8 mouse cellular contexts compared by ENCODE assay signal in the genomic region with DNA sequence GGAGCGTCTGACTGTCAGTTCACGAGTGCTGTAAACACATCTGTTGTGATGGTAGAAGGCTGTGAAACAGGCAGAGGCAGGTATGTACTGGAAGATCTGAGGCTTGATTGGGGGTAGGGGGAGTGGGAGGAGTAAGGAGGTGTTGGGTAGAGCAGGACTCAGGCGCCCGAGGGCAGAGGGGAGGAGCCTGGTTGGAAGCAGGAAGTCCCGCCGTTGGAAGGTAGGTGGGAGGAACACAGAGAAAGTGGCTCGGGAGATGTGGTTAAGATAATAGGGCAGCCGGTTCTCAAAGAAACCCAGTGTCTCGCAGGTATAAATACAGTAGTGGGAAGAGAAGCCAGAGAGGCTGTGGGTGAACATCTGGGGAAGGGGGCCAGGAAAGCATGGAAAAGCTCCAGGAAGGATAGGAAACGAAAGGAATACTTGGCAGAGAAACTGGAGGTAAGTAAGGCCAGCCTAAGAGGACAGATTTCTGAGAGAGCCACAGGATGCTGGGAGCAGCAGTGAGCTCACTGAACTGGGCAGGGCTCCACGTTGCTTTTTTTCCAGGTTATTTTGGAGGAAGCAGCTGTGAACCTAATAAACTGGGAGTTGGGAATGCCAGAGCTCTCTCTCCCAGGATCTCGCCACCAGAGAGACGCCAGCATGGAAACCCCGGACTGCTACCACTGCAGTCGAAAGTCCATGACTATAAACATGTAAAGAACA. TPM values are rescaled to one million over a fixed set of nuclear protein-coding genes. Genes with fewer than 3 reads are reported as not detected.
DNase-seq lines count a peak whose midpoint lies in the region; ATAC-seq and TF ChIP-seq lines count a peak whose summit lies in the region.

No protein-coding gene starts in this region.

- DNase-seq in CD8-positive naive resting alpha-beta T cell, adult 2 months (ENCODE audit: low read depth in 2 of 2, low spot score in 2 of 2) = peak; percentile 38 to 55
- DNase-seq in adrenal gland, postnatal 36 days = peak; percentile 21 to 44
- DNase-seq in forebrain, postnatal 0 days = no peak
- DNase-seq in hindbrain, embryonic 11.5 days (ENCODE audit: low spot score) = peak; percentile 14
- DNase-seq in limb, embryonic 14.5 days (ENCODE audit: low spot score) = peak; percentile 76
- peak; percentile 30 to 50 for DNase-seq in urinary bladder, postnatal 36 days (ENCODE audit: low spot score in 2 of 2)
- DNase-seq in layer of hippocampus, adult 18-20 months (ENCODE audit: low spot score in 2 of 2) = no peak

- H3K9ac ChIP-seq in forebrain, postnatal 0 days = no peak overlapping the region
- no peak overlapping the region for H3K9ac ChIP-seq in hindbrain, embryonic 11.5 days (ENCODE audit: low read depth, low read length)
- H3K9ac ChIP-seq in limb, embryonic 14.5 days (ENCODE audit: low read depth, low read length, severe bottlenecking) = peak overlapping the region; percentile 8; the same call in 1 of the 2 replicates
- no peak overlapping the region for H3K9ac ChIP-seq in midbrain, embryonic 15.5 days

- 0 out of 2 replicates have a peak overlapping the region, but pooled peaks have one; percentile 10 for H3K4me2 ChIP-seq in forebrain, postnatal 0 days (ENCODE audit: low read depth)
- H3K4me2 ChIP-seq in hindbrain, embryonic 11.5 days (replicated peaks; ENCODE audit: low read depth, low read length) = no peak overlapping the region
- H3K4me2 ChIP-seq in limb, embryonic 14.5 days (replicated peaks; ENCODE audit: low read depth, low read length, severe bottlenecking) = peak overlapping the region; percentile 48
- H3K4me2 ChIP-seq in midbrain, embryonic 15.5 days = peak overlapping the region; percentile 14

- H3K4me3 ChIP-seq in forebrain, postnatal 0 days (ENCODE audit: low read depth, low read length) = no peak overlapping the region
- H3K4me3 ChIP-seq in hindbrain, embryonic 11.5 days (ENCODE audit: low read depth, low read length) = no peak overlapping the region
- H3K4me3 ChIP-seq in limb, embryonic 14.5 days (replicated peaks; ENCODE audit: low read length) = peak overlapping the region; percentile 26
- no peak overlapping the region for H3K4me3 ChIP-seq in midbrain, embryonic 15.5 days

- no peak for ATAC-seq in forebrain, postnatal 0 days
- no peak; the same call in 1 of the 2 replicates for ATAC-seq in hindbrain, embryonic 11.5 days (ENCODE audit: low FRiP score)
- peak; percentile 39 for ATAC-seq in limb, embryonic 14.5 days (ENCODE audit: low FRiP score, low read depth)
- ATAC-seq in midbrain, embryonic 15.5 days (replicated peaks) = no peak

- H3K36me3 ChIP-seq in forebrain, postnatal 0 days (ENCODE audit: insufficient read depth) = no peaks in the 10 kb centered on the region
- H3K36me3 ChIP-seq in hindbrain, embryonic 11.5 days (ENCODE audit: control insufficient read depth, insufficient read depth, low read length) = no peaks in the 10 kb centered on the region
- no peaks in the 10 kb centered on the region for H3K36me3 ChIP-seq in limb, embryonic 14.5 days (ENCODE audit: control insufficient read depth, insufficient read depth, low read length)
- no peaks in the 10 kb centered on the region for H3K36me3 ChIP-seq in midbrain, embryonic 15.5 days (replicated peaks)

- H3K4me1 ChIP-seq in forebrain, postnatal 0 days (ENCODE audit: insufficient read depth) = peaks cover 20% of the 10 kb centered on the region
- H3K4me1 ChIP-seq in hindbrain, embryonic 11.5 days (replicated peaks; ENCODE audit: control insufficient read depth, insufficient read depth, low read length) = peaks cover 16% of the 10 kb centered on the region
- H3K4me1 ChIP-seq in limb, embryonic 14.5 days (ENCODE audit: control insufficient read depth, insufficient read depth, low read length) = peaks cover 43% of the 10 kb centered on the region
- peaks cover 57% of the 10 kb centered on the region for H3K4me1 ChIP-seq in midbrain, embryonic 15.5 days

- H3K9me3 ChIP-seq in forebrain, postnatal 0 days (ENCODE audit: low read length) = no peaks in the 10 kb centered on the region
- no peaks in the 10 kb centered on the region for H3K9me3 ChIP-seq in hindbrain, embryonic 11.5 days (ENCODE audit: control insufficient read depth, low read length)
- no peaks in the 10 kb centered on the region for H3K9me3 ChIP-seq in limb, embryonic 14.5 days (ENCODE audit: control insufficient read depth, low read length)
- H3K9me3 ChIP-seq in midbrain, embryonic 15.5 days = no peaks in the 10 kb centered on the region

- H3K27me3 ChIP-seq in forebrain, postnatal 0 days (ENCODE audit: insufficient read depth, low read length) = no peaks in the 10 kb centered on the region
- no peaks in the 10 kb centered on the region for H3K27me3 ChIP-seq in hindbrain, embryonic 11.5 days (ENCODE audit: control insufficient read depth, insufficient read depth, low read length)
- no peaks in the 10 kb centered on the region for H3K27me3 ChIP-seq in limb, embryonic 14.5 days (ENCODE audit: control insufficient read depth, insufficient read depth, low read length)
- H3K27me3 ChIP-seq in midbrain, embryonic 15.5 days (replicated peaks) = no peaks in the 10 kb centered on the region

- no peak for TF ChIP-seq CTCF in forebrain, postnatal 0 days (IDR thresholded peaks at IDR 0.05; ENCODE audit: low read depth)

- WGBS in forebrain, postnatal 0 days = 31% methylated on average over 15 of the region's 15 CpGs
- 27% methylated on average over 15 of the region's 15 CpGs for WGBS in hindbrain, embryonic 11.5 days
- 6% methylated on average over 15 of the region's 15 CpGs for WGBS in limb, embryonic 14.5 days
- WGBS in midbrain, embryonic 15.5 days = 31% methylated on average over 15 of the region's 15 CpGs

- TF ChIP-seq POLR2A in limb, embryonic 14.5 days (IDR thresholded peaks at IDR 0.05; ENCODE audit: borderline replicate concordance, extremely low read depth, insufficient read depth, insufficient read length) = no peak

- H3K27ac ChIP-seq in forebrain, postnatal 0 days (ENCODE audit: low read depth, low read length) = no peak overlapping the region
- H3K27ac ChIP-seq in hindbrain, embryonic 11.5 days (ENCODE audit: low read depth, low read length) = no peak overlapping the region
- peak overlapping the region; percentile 68 for H3K27ac ChIP-seq in limb, embryonic 14.5 days (replicated peaks; ENCODE audit: low read depth, low read length)
- H3K27ac ChIP-seq in midbrain, embryonic 15.5 days = no peak overlapping the region

RNA-seq across cellular contexts. Expression of gene 1700025G04Rik, which starts 5.1 kb away (rescaled TPM):
- 10 to 100 TPM; 51.0 to 92.3 TPM for total RNA-seq in adrenal gland, postnatal 36 days (2021)
- 36.8 and 43.2 TPM in 2 replicates for total RNA-seq in forebrain, postnatal 0 days (2014; rRNA removed)
- polyA plus RNA-seq in forebrain, postnatal 0 days (2015; fragmentation: Nextera tagmentation; extraction: Ambion mirVana) = 17.0 and 25.5 TPM in 2 replicates
- polyA plus RNA-seq in hindbrain, embryonic 11.5 days (2014; fragmentation: Nextera tagmentation; extraction: Ambion mirVana) = 46.1 and 52.7 TPM in 2 replicates
- polyA plus RNA-seq in limb, embryonic 14.5 days (2012; rRNA removed) = 19.6 and 24.3 TPM in 2 replicates
- 36.4 and 38.2 TPM in 2 replicates for polyA plus RNA-seq in limb, embryonic 14.5 days (2014; fragmentation: Nextera tagmentation; extraction: Ambion mirVana)
- polyA plus RNA-seq in midbrain, embryonic 15.5 days (2015; fragmentation: Nextera tagmentation; extraction: Ambion mirVana) = 34.6 and 37.8 TPM in 2 replicates
- total RNA-seq in layer of hippocampus, adult 18-20 months (2021) = 10 to 100 TPM; 60.3 to 70.8 TPM

Comparison
In these comparisons a context has a peak if more than half of its experiments do, and no peak if none do; other contexts are left out.
1. DNase-seq: peak in CD8-positive naive resting alpha-beta T cell, adult 2 months (2 of 2), adrenal gland, postnatal 36 days (2 of 2), hindbrain, embryonic 11.5 days (single experiment), limb, embryonic 14.5 days (single experiment) and urinary bladder, postnatal 36 days (2 of 2); none in forebrain, postnatal 0 days (single experiment) and layer of hippocampus, adult 18-20 months (0 of 2).